Mouse (Mus musculus) ES-CJ7 (cell line): ENCODE results near the gene Bace1.
A peak's percentile ranks its signal among the peaks of the same experiment; 100 is the strongest.

ENCODE experiments used
- DNase-seq: peaks from one replicate; pipeline ENCODE4 v3.0.0; 2011; ENCODE audit warnings: low read depth, low spot score

Bace1 gene

GRCm38 (mm10) chr9:45838434-45839138 is at the start of gene Bace1:
Bace1 (plus strand) TSS chr9:45838580.
- DNase-seq, result peak; percentile 82

GRCm38 (mm10) chr9:45791456-45792142 is 46.8 kb upstream of the Bace1 start:
- DNase-seq, result no peak

- no peak for DNase-seq
Measured at GRCm38 (mm10) chr9:45792235-45792634, 46.1 kb upstream of the Bace1 start.

GRCm38 (mm10) chr9:45793697-45794096 is 44.7 kb upstream of the Bace1 start:
- no peak for DNase-seq

GRCm38 (mm10) chr9:45795722-45796121 is 42.7 kb upstream of the Bace1 start:
- DNase-seq, result no peak

DNA sequence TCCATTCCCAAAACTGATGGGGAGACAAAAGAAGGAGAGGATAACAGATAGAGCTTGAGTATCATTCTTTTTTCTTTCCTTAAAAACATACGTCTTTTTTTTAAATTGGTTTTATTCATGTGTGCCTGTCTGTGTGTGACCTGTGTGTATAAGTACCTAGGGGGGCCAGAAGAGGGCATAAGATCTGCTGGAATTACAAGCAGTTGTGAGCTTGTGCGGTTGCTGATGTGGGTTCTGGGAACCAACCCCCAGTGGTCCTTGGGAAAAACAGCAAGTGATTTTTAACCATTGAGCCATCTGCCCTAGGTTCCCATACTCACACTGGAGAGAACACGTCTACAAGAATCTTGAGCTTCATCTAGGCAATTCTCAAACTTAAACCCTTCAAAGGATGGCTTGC is 41.1 kb upstream of the Bace1 start:
- peak; percentile 48 for DNase-seq

- no peak for DNase-seq
Measured at GRCm38 (mm10) chr9:45798467-45799164, 39.8 kb upstream of the Bace1 start.

DNA sequence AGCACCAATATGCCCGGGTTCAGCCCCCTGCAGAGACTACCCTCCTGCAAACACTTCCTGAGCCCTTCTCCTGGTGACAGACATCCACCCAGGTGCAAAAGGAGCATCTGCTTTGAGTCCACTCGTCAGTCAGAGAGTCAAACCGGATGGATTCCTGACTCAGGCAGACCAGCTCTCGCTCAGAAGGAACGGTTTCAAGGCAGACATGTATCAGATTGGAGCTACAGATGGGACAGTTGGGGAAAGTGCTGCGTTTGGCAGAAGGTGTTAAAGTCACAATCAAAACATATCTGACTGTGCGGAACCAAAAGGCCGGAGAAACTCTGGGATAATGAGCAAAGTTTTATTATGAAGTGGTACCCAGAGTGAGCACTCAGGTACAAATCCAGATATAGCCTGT is 39.0 kb upstream of the Bace1 start:
- no peak for DNase-seq

- DNase-seq, result no peak
Measured at GRCm38 (mm10) chr9:45803070-45803774, 35.2 kb upstream of the Bace1 start.

DNA sequence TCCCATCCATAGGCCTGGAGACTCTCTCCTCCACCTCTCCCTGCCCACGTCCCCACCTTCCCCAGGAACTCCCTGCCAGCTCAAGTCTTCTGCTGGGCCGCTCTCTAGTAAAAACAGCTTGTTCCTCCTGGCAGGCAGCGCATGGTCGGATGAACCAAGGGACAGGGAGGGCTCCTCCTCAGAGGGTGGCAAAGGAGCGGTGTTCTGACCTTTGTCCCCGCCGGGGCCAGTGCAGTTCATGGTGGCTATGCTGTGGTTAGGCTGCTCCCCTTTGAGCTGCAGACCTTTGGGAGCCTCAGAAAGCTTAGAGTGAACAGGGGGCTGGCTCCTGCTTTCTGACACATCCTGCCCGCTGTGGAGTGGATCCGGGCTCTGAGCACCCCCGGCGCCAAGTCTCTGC is 31.5 kb upstream of the Bace1 start:
- DNase-seq, result no peak

DNA sequence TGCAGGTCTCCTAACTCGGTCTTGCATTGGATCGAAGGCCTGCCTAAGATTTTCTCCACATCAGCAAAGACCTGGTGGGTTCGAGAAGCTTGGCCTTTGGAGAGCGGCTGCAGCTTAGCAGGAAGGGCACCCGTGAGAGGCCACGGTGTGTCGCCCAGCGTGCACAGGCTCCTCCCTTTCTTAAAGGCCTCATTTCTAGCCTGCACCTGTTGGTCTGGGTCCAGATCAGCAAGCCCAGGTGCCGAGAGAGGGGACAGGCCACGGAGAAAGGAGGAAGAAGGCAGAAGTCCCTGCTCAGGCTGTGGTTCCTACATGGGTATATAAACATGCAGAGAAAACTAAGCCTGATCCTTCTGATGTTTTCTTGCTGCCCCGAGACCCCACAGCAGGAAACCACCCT is 31.0 kb upstream of the Bace1 start:
- DNase-seq, result no peak

DNA sequence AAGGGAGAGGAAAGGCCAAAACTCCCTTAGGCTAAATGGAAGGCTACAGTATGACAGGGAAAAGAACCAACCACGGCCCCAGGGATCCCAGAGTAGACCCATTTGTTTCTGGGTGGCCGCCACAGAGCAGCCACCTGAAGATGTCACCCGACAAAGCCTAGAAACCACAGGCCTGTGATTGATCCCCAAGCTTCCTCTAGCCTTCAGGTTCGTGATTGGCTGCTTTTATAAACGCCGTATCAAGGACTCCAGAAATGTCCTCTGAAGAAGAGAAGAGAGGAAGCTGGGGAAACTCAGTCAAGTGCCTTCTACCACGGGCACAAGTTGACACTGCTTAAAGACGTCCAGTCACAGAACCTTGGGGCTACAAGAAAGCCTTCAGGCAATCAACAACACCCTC is 30.6 kb upstream of the Bace1 start:
- no peak for DNase-seq

- DNase-seq, result no peak
Measured at GRCm38 (mm10) chr9:45811946-45812345, 26.4 kb upstream of the Bace1 start.

DNA sequence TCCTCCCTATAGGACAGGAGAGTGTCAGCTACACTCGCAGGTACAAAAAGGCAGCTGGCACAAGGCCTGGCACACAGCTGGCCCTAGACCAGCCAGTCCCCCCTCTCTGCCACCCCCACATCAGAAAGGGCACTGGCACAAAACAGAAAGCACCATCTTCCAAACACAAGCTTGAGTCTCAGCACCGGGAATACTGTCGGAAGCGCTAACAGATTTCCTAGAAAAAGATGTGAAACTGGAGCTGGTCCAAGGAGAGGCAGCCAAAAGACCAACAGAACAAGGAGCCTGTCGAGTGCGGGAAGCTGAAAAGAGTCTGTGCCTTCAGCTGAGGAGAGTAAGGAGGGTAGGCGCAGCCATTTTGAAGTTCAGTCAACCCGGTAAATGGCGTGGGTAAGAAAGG is 23.3 kb upstream of the Bace1 start:
- no peak for DNase-seq

DNA sequence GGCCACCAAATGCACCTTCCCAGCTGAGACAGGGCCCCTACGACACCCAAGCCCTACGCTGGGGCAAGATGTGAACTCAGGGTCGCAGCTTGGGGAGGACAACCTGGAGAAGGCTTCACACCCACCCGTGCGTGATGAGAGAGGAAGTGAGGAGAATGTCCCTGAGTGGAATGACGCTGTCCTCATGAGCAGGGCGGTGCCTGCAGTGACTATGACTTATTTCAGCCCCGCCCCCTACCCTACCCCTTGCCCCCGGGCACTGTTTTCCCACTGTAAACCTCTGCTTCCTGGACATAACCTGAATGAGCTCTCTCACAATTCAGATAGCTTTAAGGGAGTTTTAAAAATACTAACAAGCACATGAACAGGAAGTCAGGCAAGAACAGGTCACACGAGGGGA is 22.9 kb upstream of the Bace1 start:
- DNase-seq, result no peak

- no peak for DNase-seq
Measured at GRCm38 (mm10) chr9:45818406-45819011, 19.9 kb upstream of the Bace1 start.

GRCm38 (mm10) chr9:45827663-45828290 is 10.6 kb upstream of the Bace1 start:
- peak; percentile 28 for DNase-seq

- DNase-seq, result peak; percentile 92
Measured at GRCm38 (mm10) chr9:45828291-45828963, 10.0 kb upstream of the Bace1 start, which contains the start of gene Cep164. Cep164 (minus strand) TSS chr9:45828691.

GRCm38 (mm10) chr9:45829107-45829506 is 9.3 kb upstream of the Bace1 start:
- DNase-seq, result peak; percentile 99

- no peak for DNase-seq
Measured at GRCm38 (mm10) chr9:45832898-45833297, 5.5 kb upstream of the Bace1 start.

- DNase-seq, result peak; percentile 36
Measured at GRCm38 (mm10) chr9:45833461-45833860, 4.9 kb upstream of the Bace1 start.
